Mouse (Mus musculus) C2C12 (cell line): ENCODE data around the gene D930020B18Rik. TPM values are rescaled to one million over a fixed set of nuclear protein-coding genes. Genes with fewer than 3 reads are reported as not detected.

Experiments used
- H3K27me3 ChIP-seq: one replicate; pipeline ENCODE4 v1.6.1; 2011; ENCODE audit not compliant: control insufficient read depth, insufficient read depth, insufficient read length
- H3K36me3 ChIP-seq: one replicate; pipeline ENCODE4 v1.6.1; 2011; ENCODE audit not compliant: control insufficient read depth, insufficient read depth
- H3K4me3 ChIP-seq: one replicate; pipeline ENCODE4 v1.5.1; 2011; ENCODE audit warnings: mild to moderate bottlenecking, control low read depth; ENCODE audit not compliant: poor library complexity, insufficient read depth, severe bottlenecking
- H3K79me2 ChIP-seq: one replicate; pipeline ENCODE4 v1.6.1; 2011; ENCODE audit not compliant: control insufficient read depth, insufficient read depth
- H3K79me3 ChIP-seq: one replicate; pipeline ENCODE4 v1.6.1; 2011; ENCODE audit warnings: low read depth, control low read depth
- H3ac ChIP-seq: one replicate; pipeline ENCODE3; 2011; ENCODE audit warnings: low read depth; ENCODE audit not compliant: control insufficient read depth, insufficient read length
- CEBPB ChIP-seq: IDR thresholded peaks from one replicate; pipeline ENCODE4 v1.6.1; 2011; ENCODE audit warnings: low read depth, mild to moderate bottlenecking, control low read depth, moderate library complexity
- CTCF ChIP-seq: IDR thresholded peaks from one replicate; pipeline ENCODE4 v1.5.1; 2011; ENCODE audit not compliant: control insufficient read depth, insufficient read depth, insufficient read length
- FOSL1 ChIP-seq: IDR thresholded peaks from one replicate; pipeline ENCODE4 v1.8.0; 2011; ENCODE audit warnings: mild to moderate bottlenecking, low read length; ENCODE audit not compliant: poor library complexity, insufficient read depth, severe bottlenecking
- MAX ChIP-seq: IDR thresholded peaks from one replicate; pipeline ENCODE4 v1.6.1; 2011; ENCODE audit warnings: mild to moderate bottlenecking, control low read depth
- MYOD1 ChIP-seq: IDR thresholded peaks from one replicate; pipeline ENCODE4 v1.6.1; 2011; ENCODE audit warnings: low read depth; ENCODE audit not compliant: control insufficient read depth, insufficient read length
- MYOG ChIP-seq: IDR thresholded peaks from one replicate; pipeline ENCODE4 v1.6.1; 2011; ENCODE audit not compliant: control insufficient read depth, insufficient read length; ENCODE audit errors: extremely low read depth
- USF1 ChIP-seq: IDR thresholded peaks from one replicate; pipeline ENCODE4 v1.6.1; 2011; ENCODE audit warnings: low read depth, mild to moderate bottlenecking, control low read depth, moderate library complexity
- long read RNA-seq, 2 experiments: library from polyadenylated mRNA; unstranded; transcript quantifications; one replicate each; pipeline ENCODE4 v2.0.0; 2019 to 2020
- polyA plus RNA-seq: library from polyadenylated mRNA; unstranded; fragments of >200 nt; fragmentation: generic; extraction: Trizol; gene quantifications from one replicate; pipeline ENCODE4 v1.2.1, GENCODE M21; 2012; ENCODE audit warnings: missing spikeins

The D930020B18Rik gene
- not detected for polyA plus RNA-seq
- long read RNA-seq, experiment 1: 0 reads
- long read RNA-seq, experiment 2: 0 reads

- TF ChIP-seq MAX (no peak), MYOD1 (no peak)
- H3ac ChIP-seq: no peak within 1 kb of the TSS
- no peaks in the 10 kb centered on the region for H3K79me2 ChIP-seq
- no peaks in the 10 kb centered on the region for H3K36me3 ChIP-seq
- no peak within 1 kb of the TSS for H3K4me3 ChIP-seq
- H3K27me3 ChIP-seq: peaks cover 29% of the 10 kb centered on the region
- no peaks in the 10 kb centered on the region for H3K79me3 ChIP-seq
These were observed at the start of gene D930020B18Rik for GRCm38 (mm10) chr10:121641272-121642053. TSS of gene D930020B18Rik (plus strand) at chr10:121641588.

- no peaks in the 10 kb centered on the region for H3K79me3 ChIP-seq
- TF ChIP-seq CEBPB: no peak
- no peak for TF ChIP-seq FOSL1
- TF ChIP-seq USF1: no peak
- TF ChIP-seq MAX: no peak
- TF ChIP-seq MYOG: no peak
- no peak for TF ChIP-seq MYOD1
- TF ChIP-seq CTCF: no peak
- H3ac ChIP-seq: no peak overlapping the region
- H3K27me3 ChIP-seq: no peaks in the 10 kb centered on the region
- H3K79me2 ChIP-seq: no peaks in the 10 kb centered on the region
- peaks cover 93% of the 10 kb centered on the region for H3K36me3 ChIP-seq
- no peak overlapping the region for H3K4me3 ChIP-seq
These were observed 44.8 kb upstream of the D930020B18Rik start for GRCm38 (mm10) chr10:121596580-121596979.

GRCm38 (mm10) chr10:121601272-121601671, 40.1 kb upstream of the D930020B18Rik start:
- H3K27me3 ChIP-seq: no peaks in the 10 kb centered on the region
- TF ChIP-seq MAX (no peak), USF1 (no peak), CTCF (no peak), MYOG (no peak), FOSL1 (no peak), CEBPB (no peak), MYOD1 (no peak)
- no peak overlapping the region for H3K4me3 ChIP-seq
- no peak overlapping the region for H3ac ChIP-seq
- no peaks in the 10 kb centered on the region for H3K79me2 ChIP-seq
- peaks cover 99% of the 10 kb centered on the region for H3K36me3 ChIP-seq
- peaks cover 1% of the 10 kb centered on the region for H3K79me3 ChIP-seq

- peaks cover 1% of the 10 kb centered on the region for H3K79me3 ChIP-seq
- H3K79me2 ChIP-seq: no peaks in the 10 kb centered on the region
- no peaks in the 10 kb centered on the region for H3K27me3 ChIP-seq
- peaks cover 97% of the 10 kb centered on the region for H3K36me3 ChIP-seq
- no peak overlapping the region for H3ac ChIP-seq
- no peak overlapping the region for H3K4me3 ChIP-seq
- TF ChIP-seq MYOD1 (no peak), CEBPB (no peak), CTCF (no peak), FOSL1 (no peak), MYOG (no peak), USF1 (no peak), MAX (no peak)
These were observed 37.8 kb upstream of the D930020B18Rik start for GRCm38 (mm10) chr10:121603556-121603955.

GRCm38 (mm10) chr10:121604632-121605344, 36.6 kb upstream of the D930020B18Rik start:
- peaks cover 1% of the 10 kb centered on the region for H3K79me3 ChIP-seq
- H3K79me2 ChIP-seq: no peaks in the 10 kb centered on the region
- TF ChIP-seq MAX (no peak), CEBPB (no peak), FOSL1 (no peak), CTCF (no peak), USF1 (no peak), MYOD1 (no peak), MYOG (no peak)

More at GRCm38 (mm10) chr10:121604632-121605344, 36.6 kb upstream of the D930020B18Rik start:
- no peaks in the 10 kb centered on the region for H3K27me3 ChIP-seq
- H3K36me3 ChIP-seq: peaks cover 97% of the 10 kb centered on the region
- no peak overlapping the region for H3ac ChIP-seq
- H3K4me3 ChIP-seq: no peak overlapping the region
